Comparison of ENCODE assay signal across 16 mouse cellular contexts in genomic region chr19:57005062-57005461, GRCm38 (mm10). TPM values are rescaled to one million over a fixed set of nuclear protein-coding genes. Genes with fewer than 3 reads are reported as not detected.
A peak's percentile ranks its signal among the peaks of the same experiment; 100 is the strongest.
DNase-seq lines count a peak whose midpoint lies in the region; ATAC-seq lines count a peak whose summit lies in the region.
"Had no signal": no experiment of that assay in that cellular context is flagged by ENCODE, and none has a peak within 500 bp of the region (broad histone marks: within the 10 kb centered on the region; RNA-seq: fewer than 3 reads in every experiment).

No protein-coding gene starts in this region.

- H3K4me2 ChIP-seq in lung, embryonic 15.5 days, result no peak overlapping the region; the same call in 1 of the 2 replicates
- H3K4me2 ChIP-seq: forebrain, embryonic 12.5 days; liver, embryonic 11.5 days; midbrain, embryonic 12.5 days; neural tube, embryonic 15.5 days had no signal

- ATAC-seq in lung, embryonic 15.5 days (ENCODE audit: borderline replicate concordance, extremely low read depth, low FRiP score, low TSS enrichment), result peak; percentile 32; the same call in 1 of the 2 replicates
- no peak for ATAC-seq in megakaryocyte progenitor cell, adult 5-6 weeks (replicated peaks; ENCODE audit: poor library complexity)

- H3K27me3 ChIP-seq in heart, embryonic 10.5 days (ENCODE audit: insufficient read depth, poor library complexity, severe bottlenecking), result peaks cover 47% of the 10 kb centered on the region
- no peaks in the 10 kb centered on the region for H3K27me3 ChIP-seq in lung, embryonic 15.5 days

- no peak overlapping the region for H3K4me3 ChIP-seq in heart, embryonic 10.5 days
- no peak overlapping the region for H3K4me3 ChIP-seq in lung, embryonic 15.5 days
- H3K4me3 ChIP-seq: forebrain, embryonic 12.5 days; midbrain, embryonic 12.5 days; neural tube, embryonic 15.5 days had no signal

- H3K4me1 ChIP-seq in heart, embryonic 10.5 days, result peaks cover 30% of the 10 kb centered on the region
- H3K4me1 ChIP-seq in lung, embryonic 15.5 days, result peaks cover 59% of the 10 kb centered on the region

- 90% methylated on average over 4 of the region's 4 CpGs for WGBS in heart, embryonic 10.5 days
- 61% methylated on average over 4 of the region's 4 CpGs for WGBS in lung, embryonic 15.5 days

- no peaks in the 10 kb centered on the region for H3K9me3 ChIP-seq in heart, embryonic 10.5 days
- H3K9me3 ChIP-seq in lung, embryonic 15.5 days, result no peaks in the 10 kb centered on the region
- H3K9me3 ChIP-seq: forebrain, embryonic 12.5 days; midbrain, embryonic 12.5 days; neural tube, embryonic 15.5 days had no signal

- H3K36me3 ChIP-seq in heart, embryonic 10.5 days, result no peaks in the 10 kb centered on the region
- H3K36me3 ChIP-seq in lung, embryonic 15.5 days, result no peaks in the 10 kb centered on the region
- H3K36me3 ChIP-seq: forebrain, embryonic 12.5 days; midbrain, embryonic 12.5 days; neural tube, embryonic 15.5 days had no signal

- H3K27ac ChIP-seq in heart, embryonic 10.5 days, result no peak overlapping the region
- no peak overlapping the region for H3K27ac ChIP-seq in lung, embryonic 15.5 days
- H3K27ac ChIP-seq: forebrain, embryonic 12.5 days; midbrain, embryonic 12.5 days; neural tube, embryonic 15.5 days had no signal

- peak; percentile 84 to 86 for DNase-seq in heart, adult 18-20 months
- DNase-seq in heart, embryonic 10.5 days (ENCODE audit: low spot score), result no peak
- DNase-seq in cerebellum, adult 11-12 months, result peak; percentile 93
- DNase-seq in gastrocnemius, adult 8-10 months (ENCODE audit: low spot score in 2 of 2), result peak; percentile 29 to 49
- no peak for DNase-seq in layer of hippocampus, adult 18-20 months (ENCODE audit: low spot score in 2 of 2)
- no peak for DNase-seq in left cerebral cortex, adult 8-10 months (ENCODE audit: low spot score in 2 of 2)
- DNase-seq: adrenal gland, postnatal 25 days; B cell, adult 2 months; kidney, adult 2 months; thymus, adult 2 months had no signal

- H3K9ac ChIP-seq in lung, embryonic 15.5 days, result no peak overlapping the region
- H3K9ac ChIP-seq: forebrain, embryonic 12.5 days; midbrain, embryonic 12.5 days; neural tube, embryonic 15.5 days had no signal

RNA-seq across cellular contexts. Expression of gene Afap1l2, which starts 3.0 kb away (rescaled TPM):
- 1 to 10 TPM; 1.8 to 2.4 TPM for total RNA-seq in heart, adult 18-20 months (2021)
- polyA plus RNA-seq in heart, embryonic 10.5 days (2016; fragmentation: Nextera tagmentation; extraction: Ambion mirVana), result 1.2 and 1.6 TPM in 2 replicates
- 1 to 10 TPM; 1.4 to 2.1 (median 1.8) TPM for total RNA-seq in gastrocnemius, adult 8-10 months (2022)
- polyA plus RNA-seq in lung, embryonic 15.5 days (2015; fragmentation: Nextera tagmentation; extraction: Ambion mirVana), result 28.4 and 29.7 TPM in 2 replicates
- 10 to 100 TPM in 1 of 2 experiments, 1 to 10 TPM in 1; 9.0 to 11.6 TPM for total RNA-seq in layer of hippocampus, adult 18-20 months (2021)
- total RNA-seq in left cerebral cortex, adult 8-10 months (2022), result 10 to 100 TPM in 1 of 4 experiments, 1 to 10 TPM in 3; 6.8 to 10.2 (median 8.2) TPM
- total RNA-seq in megakaryocyte progenitor cell, adult 5-6 weeks (2015), result 0.07 TPM in 1 of 2 replicates, not detected in the other
- total RNA-seq in megakaryocyte progenitor cell, adult 5-6 weeks (2017), result not detected in 2 replicates

Comparison
In these comparisons a context has a peak if more than half of its experiments do, and no peak if none do; other contexts are left out.
1. DNase-seq: peak in heart, adult 18-20 months (2 of 2), cerebellum, adult 11-12 months (single experiment) and gastrocnemius, adult 8-10 months (2 of 2); none in heart, embryonic 10.5 days (single experiment), layer of hippocampus, adult 18-20 months (0 of 2) and left cerebral cortex, adult 8-10 months (0 of 2).